9 mouse cellular contexts compared by ENCODE assay signal in genomic region chr10:127350594-127351284, GRCm38 (mm10). TPM values are rescaled to one million over a fixed set of nuclear protein-coding genes. Genes with fewer than 3 reads are reported as not detected.
DNase-seq lines count a peak whose midpoint lies in the region; ATAC-seq and TF ChIP-seq lines count a peak whose summit lies in the region.
"Had no signal": no experiment of that assay in that cellular context is flagged by ENCODE, and none has a peak within 500 bp of the region (broad histone marks: within the 10 kb centered on the region; RNA-seq: fewer than 3 reads in every experiment).

No protein-coding gene starts in this region.

- peak overlapping the region; percentile 88 for H3K27ac ChIP-seq in CH12.LX (ENCODE audit: insufficient read depth, low read depth)
- no peak overlapping the region for H3K27ac ChIP-seq in embryonic facial prominence, embryonic 14.5 days (replicated peaks; ENCODE audit: low read depth, low read length)
- H3K27ac ChIP-seq in lung, embryonic 15.5 days, result no peak overlapping the region
- H3K27ac ChIP-seq in olfactory bulb, adult 2 months (ENCODE audit: insufficient read depth, low read depth, low read length), result no peak overlapping the region; the same call in 1 of the 2 replicates

- no peak for TF ChIP-seq EP300 in CH12.LX (IDR thresholded peaks at IDR 0.05; ENCODE audit: low read length)

- peak overlapping the region; percentile 73; the same call in 1 of the 2 replicates for H3K4me2 ChIP-seq in CH12.LX (ENCODE audit: insufficient read depth, low read depth, poor library complexity, severe bottlenecking)
- peak overlapping the region; percentile 55 for H3K4me2 ChIP-seq in embryonic facial prominence, embryonic 14.5 days (ENCODE audit: low read depth, low read length)
- H3K4me2 ChIP-seq in lung, embryonic 15.5 days, result peak overlapping the region; percentile 47

- H3K79me2 ChIP-seq in CH12.LX (replicated peaks; ENCODE audit: control insufficient read depth, extremely low read depth, insufficient read depth, poor library complexity, severe bottlenecking), result no peaks in the 10 kb centered on the region

- intact Hi-C loops in heart, postnatal 10 days (cut with DNase I), result loop anchor here (5.0 kb wide), 1 partner anchor 87 kb away; no protein-coding TSS in a partner anchor

- peak overlapping the region; percentile 62 to 86 (median 72) for H3K4me3 ChIP-seq in CH12.LX (replicated peaks in 1 of 3; ENCODE audit: low read depth in 2 of 3, low read length in 2 of 3, poor library complexity in 1 of 3)
- peak overlapping the region; percentile 31 for H3K4me3 ChIP-seq in embryonic facial prominence, embryonic 14.5 days (ENCODE audit: low read depth, low read length)
- no peak overlapping the region; the same call in 1 of the 2 replicates for H3K4me3 ChIP-seq in lung, embryonic 15.5 days
- H3K4me3 ChIP-seq in olfactory bulb, adult 2 months (ENCODE audit: insufficient read depth, low read depth, low read length), result peak overlapping the region; percentile 36

- 10% methylated on average over 24 of the region's 24 CpGs for WGBS in embryonic facial prominence, embryonic 14.5 days
- WGBS in lung, embryonic 15.5 days, result 11% methylated on average over 24 of the region's 24 CpGs
- WGBS in olfactory bulb, adult 2 months, result 14% methylated on average over 24 of the region's 24 CpGs

- peak; percentile 68 for TF ChIP-seq POLR2A in CH12.LX (IDR thresholded peaks at IDR 0.05; ENCODE audit: low read depth, low read length)
- no peak for TF ChIP-seq POLR2A in olfactory bulb, adult 2 months (IDR thresholded peaks at IDR 0.05; ENCODE audit: insufficient read depth, low read depth, low read length)

- TF ChIP-seq CTCF in CH12.LX (conservative IDR thresholded peaks at IDR 0.05 in 1 of 2, IDR thresholded peaks at IDR 0.05 in 1 of 2; ENCODE audit: low read depth in 2 of 2, low read length in 2 of 2), result peak; percentile 38 to 90; a peak in 3 of 4 replicates
- peak; percentile 61; the same call in 1 of the 2 replicates for TF ChIP-seq CTCF in olfactory bulb, adult 2 months (IDR thresholded peaks at IDR 0.05; ENCODE audit: insufficient read depth, low read depth, low read length)

- peak overlapping the region; percentile 95 for H3K9ac ChIP-seq in CH12.LX (ENCODE audit: insufficient read depth, low read depth)
- peak overlapping the region; percentile 55 for H3K9ac ChIP-seq in embryonic facial prominence, embryonic 14.5 days (ENCODE audit: low read depth, low read length)
- H3K9ac ChIP-seq in lung, embryonic 15.5 days, result no peak overlapping the region

- peaks cover 7 to 25% of the 10 kb centered on the region in 2 experiments for H3K36me3 ChIP-seq in CH12.LX (replicated peaks in 1 of 2; ENCODE audit: control insufficient read depth in 1 of 2, insufficient read depth in 1 of 2, low read length in 1 of 2)
- H3K36me3 ChIP-seq in embryonic facial prominence, embryonic 14.5 days (ENCODE audit: control insufficient read depth, insufficient read depth, low read length), result no peaks in the 10 kb centered on the region
- H3K36me3 ChIP-seq in lung, embryonic 15.5 days, result no peaks in the 10 kb centered on the region

- peaks cover 3% of the 10 kb centered on the region for H3K9me3 ChIP-seq in CH12.LX (replicated peaks; ENCODE audit: low read length)
- H3K9me3 ChIP-seq in embryonic facial prominence, embryonic 14.5 days (ENCODE audit: control insufficient read depth, low read length), result no peaks in the 10 kb centered on the region
- H3K9me3 ChIP-seq in lung, embryonic 15.5 days, result no peaks in the 10 kb centered on the region

- dilution Hi-C loops in CH12.LX (cut with MboI; ENCODE audit: extremely low pct_ligation_motif_present, extremely low pct_unique_long_range_greater_than_20kb, low sequenced_read_pairs), result no loop called here

- H3K4me1 ChIP-seq in CH12.LX (ENCODE audit: control insufficient read depth in 1 of 2, insufficient read depth in 2 of 2), result peaks cover 19 to 38% of the 10 kb centered on the region in 2 experiments
- H3K4me1 ChIP-seq in embryonic facial prominence, embryonic 14.5 days (ENCODE audit: control insufficient read depth, insufficient read depth, low read length), result peaks cover 6% of the 10 kb centered on the region; the same call in 1 of the 2 replicates
- H3K4me1 ChIP-seq in lung, embryonic 15.5 days, result 0 out of 2 replicates have a peak, but pooled peaks cover 2% of the 10 kb centered on the region
- H3K4me1 ChIP-seq in olfactory bulb, adult 2 months (ENCODE audit: control insufficient read depth, insufficient read depth, low read length), result peaks cover 37% of the 10 kb centered on the region

- peak; percentile 89 for ATAC-seq in embryonic facial prominence, embryonic 14.5 days (ENCODE audit: low read depth)
- peak; percentile 47; the same call in 1 of the 2 replicates for ATAC-seq in lung, embryonic 15.5 days (ENCODE audit: borderline replicate concordance, extremely low read depth, low FRiP score, low TSS enrichment)

- peak; percentile 64 for TF ChIP-seq RAD21 in CH12.LX (IDR thresholded peaks at IDR 0.05; ENCODE audit: low read depth, low read length)

- DNase-seq in CH12.LX (ENCODE audit: extremely low read depth), result peak; percentile 81
- DNase-seq in adrenal gland, postnatal 14 days, result peak; percentile 81
- DNase-seq in embryonic facial prominence, embryonic 14.5 days (ENCODE audit: low spot score), result peak; percentile 81
- peak; percentile 80 to 81 for DNase-seq in heart, postnatal 10 days
- peak; percentile 85 to 89 for DNase-seq in kidney, postnatal 4 days
- DNase-seq in thymus, postnatal 25 days, result peak; percentile 81

- in situ Hi-C loops in CH12.LX (cut with MboI; ENCODE audit: low pct_ligation_motif_present, low pct_unique_long_range_greater_than_20kb, low sequenced_read_pairs), result no loop called here

- H3K27me3 ChIP-seq in CH12.LX (replicated peaks), result no peaks in the 10 kb centered on the region
- no peaks in the 10 kb centered on the region for H3K27me3 ChIP-seq in embryonic facial prominence, embryonic 14.5 days (replicated peaks; ENCODE audit: control insufficient read depth, insufficient read depth, low read length)
- H3K27me3 ChIP-seq in lung, embryonic 15.5 days, result no peaks in the 10 kb centered on the region; the same call in 1 of the 2 replicates

TF ChIP-seq in CH12.LX, 34 proteins besides CTCF, POLR2A, EP300 and RAD21 (continues in another document):
- TF ChIP-seq BHLHE40 (IDR thresholded peaks at IDR 0.05; ENCODE audit: low read depth, low read length), result peak; percentile 84
- TF ChIP-seq SMC3 (IDR thresholded peaks at IDR 0.05; ENCODE audit: low read depth, low read length), result peak; percentile 64
- peak; percentile 67 for TF ChIP-seq HCFC1 (IDR thresholded peaks at IDR 0.05; ENCODE audit: low read depth, low read length)
- peak; percentile 45 for TF ChIP-seq ETS1 (conservative IDR thresholded peaks at IDR 0.05; ENCODE audit: low read depth, low read length)
- TF ChIP-seq MAX (IDR thresholded peaks at IDR 0.05; ENCODE audit: low read length), result peak; percentile 79

RNA-seq across cellular contexts. Expression of gene Inhbe, which starts 3.5 kb away (rescaled TPM):
- 1.3 and 2.6 TPM in 2 replicates for total RNA-seq in CH12.LX (2012; rRNA removed)
- total RNA-seq in CH12.LX (2014; rRNA removed), result 0.85 and 0.89 TPM in 2 replicates
- polyA plus RNA-seq in CH12.LX (2012; ENCODE audit: insufficient read length, low read depth), result 0.65 and 0.83 TPM in 2 replicates
- 0.82 TPM in 1 of 2 replicates, not detected in the other for total RNA-seq in adrenal gland, postnatal 14 days (2021)
- polyA plus RNA-seq in embryonic facial prominence, embryonic 14.5 days (2014; fragmentation: Nextera tagmentation; extraction: Ambion mirVana), result not detected in 2 replicates
- not detected for total RNA-seq in heart, postnatal 10 days (2021)
- polyA plus RNA-seq in lung, embryonic 15.5 days (2015; fragmentation: Nextera tagmentation; extraction: Ambion mirVana), result not detected in 2 replicates
- polyA plus RNA-seq in olfactory bulb, adult 2 months (2012; ENCODE audit: insufficient read depth, insufficient read length, low replicate concordance, missing spikeins), result not detected in 2 replicates

RNA-seq across cellular contexts. Expression of gene Gli1, which starts 9.0 kb away (rescaled TPM):
- total RNA-seq in CH12.LX (2012; rRNA removed) (0.13 and 0.42 TPM in 2 replicates), CH12.LX (2014; rRNA removed) (not detected in 2 replicates)
- 0.10 and 0.14 TPM in 2 replicates for polyA plus RNA-seq in CH12.LX (2012; ENCODE audit: insufficient read length, low read depth)
- total RNA-seq in adrenal gland, postnatal 14 days (2021), result 3.9 and 4.7 TPM in 2 replicates
- polyA plus RNA-seq in embryonic facial prominence, embryonic 14.5 days (2014; fragmentation: Nextera tagmentation; extraction: Ambion mirVana), result 10.2 and 11.7 TPM in 2 replicates
- total RNA-seq in heart, postnatal 10 days (2021), result 1 to 10 TPM; 2.1 to 2.5 TPM
- 10.4 and 11.5 TPM in 2 replicates for polyA plus RNA-seq in lung, embryonic 15.5 days (2015; fragmentation: Nextera tagmentation; extraction: Ambion mirVana)
- not detected in 2 replicates for polyA plus RNA-seq in olfactory bulb, adult 2 months (2012; ENCODE audit: insufficient read depth, insufficient read length, low replicate concordance, missing spikeins)

RNA-seq across cellular contexts. Expression of gene Inhbc, which starts 19.5 kb away (rescaled TPM):
- total RNA-seq in CH12.LX (2012; rRNA removed), result 0.08 and 0.38 TPM in 2 replicates
- total RNA-seq in CH12.LX (2014; rRNA removed), result not detected in 2 replicates
- polyA plus RNA-seq in CH12.LX (2012; ENCODE audit: insufficient read length, low read depth), result 0.20 TPM in 1 of 2 replicates, not detected in the other
- 0.79 and 14.4 TPM in 2 replicates for total RNA-seq in adrenal gland, postnatal 14 days (2021)
- polyA plus RNA-seq in embryonic facial prominence, embryonic 14.5 days (2014; fragmentation: Nextera tagmentation; extraction: Ambion mirVana), result not detected in 2 replicates
- not detected for total RNA-seq in heart, postnatal 10 days (2021)
- 0.07 TPM in 1 of 2 replicates, not detected in the other for polyA plus RNA-seq in lung, embryonic 15.5 days (2015; fragmentation: Nextera tagmentation; extraction: Ambion mirVana)
- not detected in 2 replicates for polyA plus RNA-seq in olfactory bulb, adult 2 months (2012; ENCODE audit: insufficient read depth, insufficient read length, low replicate concordance, missing spikeins)
- total RNA-seq: left cerebral cortex, adult 8-10 months had no signal

RNA-seq across cellular contexts. Expression of gene Arhgap9, which starts 29.0 kb away (rescaled TPM):
- 32.5 and 33.7 TPM in 2 replicates for total RNA-seq in CH12.LX (2012; rRNA removed)
- 32.4 and 34.0 TPM in 2 replicates for total RNA-seq in CH12.LX (2014; rRNA removed)
- 42.4 and 44.7 TPM in 2 replicates for polyA plus RNA-seq in CH12.LX (2012; ENCODE audit: insufficient read length, low read depth)
- 2.1 and 15.2 TPM in 2 replicates for total RNA-seq in adrenal gland, postnatal 14 days (2021)
- polyA plus RNA-seq in embryonic facial prominence, embryonic 14.5 days (2014; fragmentation: Nextera tagmentation; extraction: Ambion mirVana), result 3.7 and 4.4 TPM in 2 replicates
- total RNA-seq in heart, postnatal 10 days (2021), result 1 to 10 TPM; 3.3 to 4.1 TPM
- 3.5 and 6.9 TPM in 2 replicates for polyA plus RNA-seq in lung, embryonic 15.5 days (2015; fragmentation: Nextera tagmentation; extraction: Ambion mirVana)
- polyA plus RNA-seq in olfactory bulb, adult 2 months (2012; ENCODE audit: insufficient read depth, insufficient read length, low replicate concordance, missing spikeins), result 260 TPM in 1 of 2 replicates, not detected in the other

RNA-seq across cellular contexts. Expression of gene R3hdm2, which starts 29.4 kb away (rescaled TPM):
- 7.3 and 8.7 TPM in 2 replicates for total RNA-seq in CH12.LX (2012; rRNA removed)
- total RNA-seq in CH12.LX (2014; rRNA removed), result 4.2 and 7.0 TPM in 2 replicates
- polyA plus RNA-seq in CH12.LX (2012; ENCODE audit: insufficient read length, low read depth), result 23.6 and 29.2 TPM in 2 replicates
- 113 TPM in 2 replicates for total RNA-seq in adrenal gland, postnatal 14 days (2021)
- polyA plus RNA-seq in embryonic facial prominence, embryonic 14.5 days (2014; fragmentation: Nextera tagmentation; extraction: Ambion mirVana), result 27.8 and 29.8 TPM in 2 replicates
- 100 to 1,000 TPM; 112 to 120 TPM for total RNA-seq in heart, postnatal 10 days (2021)
- 29.0 and 30.1 TPM in 2 replicates for polyA plus RNA-seq in lung, embryonic 15.5 days (2015; fragmentation: Nextera tagmentation; extraction: Ambion mirVana)
- 475 and 884 TPM in 2 replicates for polyA plus RNA-seq in olfactory bulb, adult 2 months (2012; ENCODE audit: insufficient read depth, insufficient read length, low replicate concordance, missing spikeins)
